8 mouse cellular contexts compared by ENCODE assay signal in the genomic region with DNA sequence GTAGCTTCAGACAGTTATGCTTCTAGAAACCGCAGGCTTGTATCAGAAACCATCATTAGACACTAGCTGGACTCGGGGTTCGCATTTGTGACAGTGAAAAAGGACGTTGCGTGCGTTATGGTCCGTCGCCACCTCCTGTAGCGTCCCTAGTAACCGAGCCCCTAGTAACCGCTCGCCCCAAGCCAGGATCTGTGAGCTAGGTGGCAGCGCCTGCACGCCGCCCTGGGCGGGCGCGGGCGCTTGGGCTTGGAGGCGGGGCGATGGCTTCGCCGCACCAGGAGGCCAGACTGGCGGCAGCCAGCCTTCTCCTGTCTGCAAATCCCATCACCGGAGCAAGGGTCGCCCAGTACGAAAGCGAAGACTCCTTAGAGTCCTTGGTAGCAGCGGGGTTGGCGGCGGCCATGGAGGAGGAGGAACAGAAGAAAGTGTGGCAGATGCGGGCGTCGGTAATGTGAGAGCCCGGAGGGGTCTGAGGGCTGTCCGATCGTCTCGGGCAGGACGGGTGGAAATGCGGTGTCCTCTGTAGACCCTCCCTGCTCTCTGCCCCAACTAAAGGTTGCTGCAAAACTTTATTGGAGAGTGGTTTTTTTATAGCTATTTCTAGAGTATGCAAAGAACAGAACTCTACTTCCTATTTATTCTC. TPM values are rescaled to one million over a fixed set of nuclear protein-coding genes. Genes with fewer than 3 reads are reported as not detected.
DNase-seq lines count a peak whose midpoint lies in the region; ATAC-seq lines count a peak whose summit lies in the region.

No protein-coding gene starts in this region.

- peak; percentile 86 for ATAC-seq in frontal cortex, adult (ENCODE audit: low TSS enrichment)
- peak; percentile 97 for ATAC-seq in hindbrain, embryonic 11.5 days (ENCODE audit: low FRiP score)

- WGBS in hindbrain, embryonic 11.5 days, result under 1% methylated on average over 40 of the region's 40 CpGs

- DNase-seq in Muller cell, postnatal 12 days (ENCODE audit: inconsistent ontology term), result peak; percentile 90
- DNase-seq in cerebellum, adult 9-10 months, result peak; percentile 85
- peak; percentile 91 for DNase-seq in hindbrain, embryonic 11.5 days (ENCODE audit: low spot score)
- peak; percentile 76 to 83 for DNase-seq in layer of hippocampus, postnatal 10 days (ENCODE audit: low spot score in 2 of 2)
- DNase-seq in lung, postnatal 10 days, result peak; percentile 88
- DNase-seq in ovary, postnatal 14 days (ENCODE audit: low spot score), result peak; percentile 68
- DNase-seq in thymus, postnatal 10 days (ENCODE audit: low spot score in 2 of 2), result peak; percentile 41 to 53

- peak overlapping the region; percentile 71 for H3K9ac ChIP-seq in hindbrain, embryonic 11.5 days (ENCODE audit: low read depth, low read length)

- H3K27me3 ChIP-seq in hindbrain, embryonic 11.5 days (ENCODE audit: control insufficient read depth, insufficient read depth, low read length), result no peaks in the 10 kb centered on the region

- H3K4me1 ChIP-seq in hindbrain, embryonic 11.5 days (replicated peaks; ENCODE audit: control insufficient read depth, insufficient read depth, low read length), result no peaks in the 10 kb centered on the region

- no peaks in the 10 kb centered on the region for H3K9me3 ChIP-seq in hindbrain, embryonic 11.5 days (ENCODE audit: control insufficient read depth, low read length)

- H3K4me2 ChIP-seq in hindbrain, embryonic 11.5 days (replicated peaks; ENCODE audit: low read depth, low read length), result peak overlapping the region; percentile 62

- peak overlapping the region; percentile 91 for H3K27ac ChIP-seq in hindbrain, embryonic 11.5 days (ENCODE audit: low read depth, low read length)

- H3K36me3 ChIP-seq in hindbrain, embryonic 11.5 days (ENCODE audit: control insufficient read depth, insufficient read depth, low read length), result peaks cover 3% of the 10 kb centered on the region; the same call in 1 of the 2 replicates

- H3K4me3 ChIP-seq in hindbrain, embryonic 11.5 days (ENCODE audit: low read depth, low read length), result peak overlapping the region; percentile 48

RNA-seq across cellular contexts. Expression of gene Fam161a, which starts 1.0 kb away (rescaled TPM):
- 5.0 and 6.9 TPM in 2 replicates for polyA plus RNA-seq in hindbrain, embryonic 11.5 days (2014; fragmentation: Nextera tagmentation; extraction: Ambion mirVana)
- total RNA-seq in layer of hippocampus, postnatal 10 days (2021), result 1 to 10 TPM; 5.7 to 6.1 TPM

RNA-seq across cellular contexts. Expression of gene Cct4, which starts 18.0 kb away (rescaled TPM):
- polyA plus RNA-seq in hindbrain, embryonic 11.5 days (2014; fragmentation: Nextera tagmentation; extraction: Ambion mirVana), result 446 and 457 TPM in 2 replicates
- total RNA-seq in layer of hippocampus, postnatal 10 days (2021), result 100 to 1,000 TPM; 139 to 143 TPM

RNA-seq across cellular contexts. Expression of gene Commd1, which starts 26.1 kb away (rescaled TPM):
- 401 and 411 TPM in 2 replicates for polyA plus RNA-seq in hindbrain, embryonic 11.5 days (2014; fragmentation: Nextera tagmentation; extraction: Ambion mirVana)
- total RNA-seq in layer of hippocampus, postnatal 10 days (2021), result 10 to 100 TPM; 58.9 to 72.5 TPM

RNA-seq across cellular contexts. Expression of gene Gm28048, which starts 26.4 kb away (rescaled TPM):
- polyA plus RNA-seq in hindbrain, embryonic 11.5 days (2014; fragmentation: Nextera tagmentation; extraction: Ambion mirVana), result 4.8 and 6.1 TPM in 2 replicates
- total RNA-seq in layer of hippocampus, postnatal 10 days (2021), result 1 to 10 TPM; 5.5 to 8.3 TPM

RNA-seq across cellular contexts. Expression of gene Zrsr1, which starts 36.5 kb away (rescaled TPM):
- 4.7 and 5.2 TPM in 2 replicates for polyA plus RNA-seq in hindbrain, embryonic 11.5 days (2014; fragmentation: Nextera tagmentation; extraction: Ambion mirVana)
- 10 to 100 TPM; 49.6 to 50.9 TPM for total RNA-seq in layer of hippocampus, postnatal 10 days (2021)

Comparison
In these comparisons a context has a peak if more than half of its experiments do, and no peak if none do; other contexts are left out.
1. Peak in every context shown above with its lines: DNase-seq, ATAC-seq, H3K4me3 ChIP-seq and H3K27ac ChIP-seq.